In the genomic region with DNA sequence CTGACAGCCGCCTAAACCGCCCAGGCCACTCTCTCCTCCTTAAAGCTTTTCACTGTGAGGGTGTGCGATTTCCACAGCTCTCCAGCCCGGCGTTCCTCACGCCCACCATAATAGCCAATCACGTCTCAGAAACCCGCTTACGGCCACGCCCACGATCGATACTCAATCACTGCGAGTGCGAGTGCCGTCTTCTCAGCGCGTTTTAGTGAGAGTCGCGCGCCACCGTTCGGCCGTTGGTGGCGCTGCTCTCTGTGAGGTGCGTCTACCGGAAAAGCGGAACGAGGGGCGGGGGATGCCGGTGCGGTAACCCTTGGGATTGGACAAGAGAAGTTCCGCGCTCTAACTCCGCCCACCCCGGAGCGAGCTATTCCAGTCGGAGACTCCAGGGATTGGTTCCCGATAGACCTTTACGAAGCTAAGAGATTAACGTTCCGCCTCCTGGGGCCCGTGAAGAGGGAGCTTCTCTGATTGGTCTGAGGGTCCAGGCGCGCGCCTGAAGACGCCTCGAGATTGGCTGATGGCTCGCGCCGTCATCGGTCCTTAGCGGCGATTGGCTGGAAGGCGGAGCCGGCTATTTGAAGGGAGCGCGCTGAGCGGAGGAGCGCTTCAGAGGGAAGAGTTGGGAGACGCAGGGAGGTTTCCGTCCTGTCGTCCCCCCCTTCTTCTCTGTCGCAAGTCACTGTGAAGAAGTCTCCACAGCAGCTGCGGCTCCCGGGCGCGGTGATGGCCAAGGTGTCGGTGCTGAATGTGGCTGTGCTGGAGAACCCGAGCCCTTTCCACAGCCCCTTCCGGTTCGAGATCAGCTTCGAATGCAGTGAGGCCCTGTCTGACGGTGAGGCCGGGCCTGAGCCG, we compare ENCODE assay signal across 8 mouse cellular contexts. TPM values are rescaled to one million over a fixed set of nuclear protein-coding genes. Genes with fewer than 3 reads are reported as not detected.
A peak's percentile ranks its signal among the peaks of the same experiment; 100 is the strongest.
DNase-seq lines count a peak whose midpoint lies in the region; ATAC-seq and TF ChIP-seq lines count a peak whose summit lies in the region.

A gene (minus strand): TSS at position 100 of the 852 bp plus-strand sequence.
A gene (plus strand): TSS at position 402 of the 852 bp plus-strand sequence.

- no peak for TF ChIP-seq EP300 in CH12.LX (IDR thresholded peaks at IDR 0.05; ENCODE audit: low read length)

- ATAC-seq in forebrain, embryonic 11.5 days (replicated peaks; ENCODE audit: low FRiP score) = peak; percentile 99
- ATAC-seq in heart, embryonic 16.5 days (replicated peaks; ENCODE audit: extremely low read depth, insufficient read depth, low FRiP score) = peak; percentile 99
- ATAC-seq in liver, embryonic 15.5 days (ENCODE audit: insufficient read depth) = peak; percentile 98
- ATAC-seq in neural tube, embryonic 12.5 days (ENCODE audit: low FRiP score, low read depth) = peak; percentile 100

- H3K9ac ChIP-seq in CH12.LX (ENCODE audit: insufficient read depth, low read depth) = peak within 1 kb of the TSS; percentile 63
- peak within 1 kb of the TSS; percentile 74 for H3K9ac ChIP-seq in forebrain, embryonic 11.5 days (ENCODE audit: low read length)
- peak within 1 kb of the TSS; percentile 78 for H3K9ac ChIP-seq in heart, embryonic 16.5 days (ENCODE audit: low read length)
- peak within 1 kb of the TSS; percentile 85 for H3K9ac ChIP-seq in liver, embryonic 15.5 days
- peak within 1 kb of the TSS; percentile 62 for H3K9ac ChIP-seq in neural tube, embryonic 12.5 days

- H3K4me1 ChIP-seq in CH12.LX (ENCODE audit: control insufficient read depth in 1 of 2, insufficient read depth in 2 of 2) = peaks cover 0 to 22% of the 10 kb centered on the region in 2 experiments; a peak in 2 of 4 replicates
- peaks cover 6% of the 10 kb centered on the region; the same call in 1 of the 2 replicates for H3K4me1 ChIP-seq in forebrain, embryonic 11.5 days (replicated peaks; ENCODE audit: control insufficient read depth, insufficient read depth, low read length)
- H3K4me1 ChIP-seq in heart, embryonic 16.5 days (ENCODE audit: control insufficient read depth, insufficient read depth, low read length) = peaks cover 13% of the 10 kb centered on the region
- peaks cover 31% of the 10 kb centered on the region for H3K4me1 ChIP-seq in liver, embryonic 15.5 days (replicated peaks)
- peaks cover 14% of the 10 kb centered on the region for H3K4me1 ChIP-seq in neural tube, embryonic 12.5 days

- peaks cover 28% of the 10 kb centered on the region for H3K79me2 ChIP-seq in CH12.LX (replicated peaks; ENCODE audit: control insufficient read depth, extremely low read depth, insufficient read depth, poor library complexity, severe bottlenecking)

- peaks cover 0 to 21% of the 10 kb centered on the region in 2 experiments for H3K36me3 ChIP-seq in CH12.LX (replicated peaks in 1 of 2; ENCODE audit: control insufficient read depth in 1 of 2, insufficient read depth in 1 of 2, low read length in 1 of 2)
- no peaks in the 10 kb centered on the region; the same call in 1 of the 2 replicates for H3K36me3 ChIP-seq in forebrain, embryonic 11.5 days (ENCODE audit: control insufficient read depth, insufficient read depth, low read length)
- H3K36me3 ChIP-seq in heart, embryonic 16.5 days (ENCODE audit: control insufficient read depth, insufficient read depth) = no peaks in the 10 kb centered on the region
- peaks cover 22% of the 10 kb centered on the region for H3K36me3 ChIP-seq in liver, embryonic 15.5 days (replicated peaks)
- no peaks in the 10 kb centered on the region for H3K36me3 ChIP-seq in neural tube, embryonic 12.5 days

- TF ChIP-seq CTCF in CH12.LX (conservative IDR thresholded peaks at IDR 0.05 in 1 of 2, IDR thresholded peaks at IDR 0.05 in 1 of 2; ENCODE audit: low read depth in 2 of 2, low read length in 2 of 2) = peak; percentile 16 to 91; a peak in 2 of 4 replicates

- H3K4me3 ChIP-seq in CH12.LX (replicated peaks in 1 of 3; ENCODE audit: low read depth in 2 of 3, low read length in 2 of 3, poor library complexity in 1 of 3) = peak within 1 kb of the TSS; percentile 72 to 89 (median 87)
- H3K4me3 ChIP-seq in forebrain, embryonic 11.5 days (ENCODE audit: low read depth, low read length) = peak within 1 kb of the TSS; percentile 72
- peak within 1 kb of the TSS; percentile 74 for H3K4me3 ChIP-seq in heart, embryonic 16.5 days (ENCODE audit: low read length)
- peak within 1 kb of the TSS; percentile 85 for H3K4me3 ChIP-seq in liver, embryonic 15.5 days (replicated peaks)
- H3K4me3 ChIP-seq in neural tube, embryonic 12.5 days = peak within 1 kb of the TSS; percentile 66

- H3K27ac ChIP-seq in CH12.LX (ENCODE audit: insufficient read depth, low read depth) = peak within 1 kb of the TSS; percentile 21
- H3K27ac ChIP-seq in forebrain, embryonic 11.5 days (ENCODE audit: low read depth, low read length) = no peak within 1 kb of the TSS
- H3K27ac ChIP-seq in heart, embryonic 16.5 days (ENCODE audit: low read length) = peak within 1 kb of the TSS; percentile 31
- H3K27ac ChIP-seq in liver, embryonic 15.5 days (replicated peaks) = peak within 1 kb of the TSS; percentile 82
- no peak within 1 kb of the TSS for H3K27ac ChIP-seq in neural tube, embryonic 12.5 days

- in situ Hi-C loops in CH12.LX (cut with MboI; ENCODE audit: low pct_ligation_motif_present, low pct_unique_long_range_greater_than_20kb, low sequenced_read_pairs) = loop anchor here (10.0 kb wide), 2 partner anchors 61 to 171 kb away; no protein-coding TSS in a partner anchor

- TF ChIP-seq RAD21 in CH12.LX (IDR thresholded peaks at IDR 0.05; ENCODE audit: low read depth, low read length) = peak; percentile 80

- no peaks in the 10 kb centered on the region for H3K27me3 ChIP-seq in CH12.LX (replicated peaks)
- H3K27me3 ChIP-seq in forebrain, embryonic 11.5 days (ENCODE audit: control insufficient read depth, insufficient read depth, low read length) = no peaks in the 10 kb centered on the region
- H3K27me3 ChIP-seq in heart, embryonic 16.5 days (ENCODE audit: control insufficient read depth, insufficient read depth, low read length) = no peaks in the 10 kb centered on the region
- H3K27me3 ChIP-seq in liver, embryonic 15.5 days = no peaks in the 10 kb centered on the region
- no peaks in the 10 kb centered on the region for H3K27me3 ChIP-seq in neural tube, embryonic 12.5 days (replicated peaks)

- DNase-seq in CH12.LX (ENCODE audit: extremely low read depth) = peak; percentile 100
- peak; percentile 100 for DNase-seq in c-Kit-positive CD71-positive TER-119-negative erythroid progenitor cells, embryonic 14.5 days (ENCODE audit: low read depth)
- DNase-seq in forebrain, embryonic 11.5 days (ENCODE audit: low spot score) = peak; percentile 100
- peak; percentile 100 for DNase-seq in kidney, postnatal 36 days
- peak; percentile 100 for DNase-seq in telencephalon, adult 2 months (ENCODE audit: low read depth, low spot score)

- peak within 1 kb of the TSS; percentile 84 for H3K4me2 ChIP-seq in CH12.LX (ENCODE audit: insufficient read depth, low read depth, poor library complexity, severe bottlenecking)
- peak within 1 kb of the TSS; percentile 84 for H3K4me2 ChIP-seq in forebrain, embryonic 11.5 days (ENCODE audit: low read depth, low read length, severe bottlenecking)
- peak within 1 kb of the TSS; percentile 84 for H3K4me2 ChIP-seq in heart, embryonic 16.5 days (ENCODE audit: low read depth, low read length)
- H3K4me2 ChIP-seq in liver, embryonic 15.5 days = peak within 1 kb of the TSS; percentile 86
- peak within 1 kb of the TSS; percentile 93 for H3K4me2 ChIP-seq in neural tube, embryonic 12.5 days (replicated peaks)

- no peaks in the 10 kb centered on the region for H3K9me3 ChIP-seq in CH12.LX (replicated peaks; ENCODE audit: low read length)
- no peaks in the 10 kb centered on the region for H3K9me3 ChIP-seq in forebrain, embryonic 11.5 days (ENCODE audit: control insufficient read depth, low read length)
- H3K9me3 ChIP-seq in heart, embryonic 16.5 days (replicated peaks; ENCODE audit: control insufficient read depth, low read length) = no peaks in the 10 kb centered on the region
- H3K9me3 ChIP-seq in liver, embryonic 15.5 days (replicated peaks) = no peaks in the 10 kb centered on the region
- H3K9me3 ChIP-seq in neural tube, embryonic 12.5 days = no peaks in the 10 kb centered on the region

- under 1% methylated on average over 75 of the region's 75 CpGs for WGBS in forebrain, embryonic 11.5 days
- WGBS in heart, embryonic 16.5 days = under 1% methylated on average over 75 of the region's 75 CpGs
- WGBS in liver, embryonic 15.5 days (ENCODE audit: insufficient replicate concordance) = under 1% methylated on average over 75 of the region's 75 CpGs
- under 1% methylated on average over 75 of the region's 75 CpGs for WGBS in neural tube, embryonic 12.5 days

- dilution Hi-C loops in CH12.LX (cut with MboI; ENCODE audit: extremely low pct_ligation_motif_present, extremely low pct_unique_long_range_greater_than_20kb, low sequenced_read_pairs) = no loop called here

- TF ChIP-seq POLR2A in CH12.LX (IDR thresholded peaks at IDR 0.05; ENCODE audit: low read depth, low read length) = peak; percentile 82

TF ChIP-seq in CH12.LX, 34 proteins besides CTCF, POLR2A, EP300 and RAD21 (continues in another document):
- peak; percentile 87 for TF ChIP-seq CHD2 (IDR thresholded peaks at IDR 0.05; ENCODE audit: low read length)
- 0 out of 2 replicates have a peak, but pooled peaks have one; percentile 19 for TF ChIP-seq BHLHE40 (IDR thresholded peaks at IDR 0.05; ENCODE audit: low read depth, low read length)
- no peak for TF ChIP-seq ZKSCAN1 (IDR thresholded peaks at IDR 0.05; ENCODE audit: borderline replicate concordance, low read depth, low read length)
- TF ChIP-seq POLR2AphosphoS2 (IDR thresholded peaks at IDR 0.05; ENCODE audit: low read depth, low read length) = no peak
- no peak for TF ChIP-seq USF1 (IDR thresholded peaks at IDR 0.05; ENCODE audit: low read depth, low read length)

RNA-seq across cellular contexts. Expression of the first gene that starts in this region (rescaled TPM):
- 1.1 and 1.7 TPM in 2 replicates for total RNA-seq in CH12.LX (2012; rRNA removed)
- 0.58 TPM in 2 replicates for total RNA-seq in CH12.LX (2014; rRNA removed)
- 0.44 and 0.72 TPM in 2 replicates for polyA plus RNA-seq in CH12.LX (2012; ENCODE audit: insufficient read length, low read depth)
- 0.92 and 1.2 TPM in 2 replicates for polyA plus RNA-seq in forebrain, embryonic 11.5 days (2014; fragmentation: Nextera tagmentation; extraction: Ambion mirVana)
- 1.0 and 1.2 TPM in 2 replicates for polyA plus RNA-seq in heart, embryonic 16.5 days (2015; fragmentation: Nextera tagmentation; extraction: Ambion mirVana)
- 0.39 and 0.47 TPM in 2 replicates for polyA plus RNA-seq in liver, embryonic 15.5 days (2015; fragmentation: Nextera tagmentation; extraction: Ambion mirVana)
- 0.60 and 0.86 TPM in 2 replicates for polyA plus RNA-seq in neural tube, embryonic 12.5 days (2016; fragmentation: Nextera tagmentation; extraction: Ambion mirVana)

RNA-seq across cellular contexts. Expression of the second gene that starts in this region (rescaled TPM):
- total RNA-seq in CH12.LX (2012; rRNA removed) = 71.1 and 94.5 TPM in 2 replicates
- total RNA-seq in CH12.LX (2014; rRNA removed) = 58.9 and 62.2 TPM in 2 replicates
- polyA plus RNA-seq in CH12.LX (2012; ENCODE audit: insufficient read length, low read depth) = 86.3 and 101 TPM in 2 replicates
- polyA plus RNA-seq in forebrain, embryonic 11.5 days (2014; fragmentation: Nextera tagmentation; extraction: Ambion mirVana) = 92.7 and 94.0 TPM in 2 replicates
- polyA plus RNA-seq in heart, embryonic 16.5 days (2015; fragmentation: Nextera tagmentation; extraction: Ambion mirVana) = 65.2 and 69.1 TPM in 2 replicates
- polyA plus RNA-seq in liver, embryonic 15.5 days (2015; fragmentation: Nextera tagmentation; extraction: Ambion mirVana) = 116 and 118 TPM in 2 replicates
- polyA plus RNA-seq in neural tube, embryonic 12.5 days (2016; fragmentation: Nextera tagmentation; extraction: Ambion mirVana) = 37.1 and 41.6 TPM in 2 replicates

Comparison
In these comparisons a context has a peak if more than half of its experiments do, and no peak if none do; other contexts are left out.
1. H3K27ac ChIP-seq: peak in CH12.LX (single experiment), heart, embryonic 16.5 days (single experiment) and liver, embryonic 15.5 days (single experiment); none in forebrain, embryonic 11.5 days (single experiment) and neural tube, embryonic 12.5 days (single experiment).
2. Peak in every context shown above with its lines, with median percentiles within 50 percentile points of each other: DNase-seq, H3K4me2 ChIP-seq, H3K4me3 ChIP-seq, H3K9ac ChIP-seq and ATAC-seq.